Mouse (Mus musculus) bone marrow, adult 2 months (tissue): ENCODE measurements around the gene Cnpy2.

ENCODE experiments used
- CTCF ChIP-seq: fragments of 200-500 bp; IDR thresholded peaks from 2 replicates; pipeline ENCODE4 v1.5.1; 2011; ENCODE audit warnings: low read length, control low read depth; ENCODE audit not compliant: control insufficient read depth, insufficient read depth
- POLR2A ChIP-seq: fragments of 200-500 bp; IDR thresholded peaks from 2 replicates; pipeline ENCODE4 v1.6.1; 2011; ENCODE audit warnings: low read depth, mild to moderate bottlenecking, control low read depth, low read length, borderline replicate concordance; ENCODE audit not compliant: control insufficient read depth

DNA sequence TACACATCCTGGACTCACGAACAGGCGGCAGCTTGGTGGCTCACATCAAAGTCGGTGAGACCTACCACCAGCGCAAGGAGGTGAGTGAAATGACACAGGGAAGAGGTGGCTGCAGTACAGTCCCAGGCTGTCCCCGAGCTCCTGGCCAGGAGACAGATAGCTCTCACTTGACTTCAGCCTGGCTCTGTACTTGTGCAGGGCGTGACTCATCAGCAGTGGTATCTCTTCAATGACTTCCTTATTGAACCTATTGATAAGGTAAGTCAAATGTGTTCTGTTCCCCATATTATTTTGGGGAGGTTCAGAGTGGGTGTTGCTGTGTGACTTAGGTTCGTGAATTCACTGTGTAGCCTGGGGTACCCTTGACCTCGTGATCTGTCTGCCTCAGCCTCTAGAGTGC, 6.7 kb upstream of the Cnpy2 start:
- TF ChIP-seq POLR2A (no peak), CTCF (no peak)
